Mouse (Mus musculus) liver, embryonic 14.5 days (tissue): ENCODE data around the gene B130006D01Rik.
A peak's percentile ranks its signal among the peaks of the same experiment; 100 is the strongest.

ENCODE experiments used
- CTCF ChIP-seq: IDR thresholded peaks from 2 replicates; pipeline ENCODE4 v1.5.1; 2016; ENCODE audit warnings: antibody characterized with exemption, low read depth, control low read depth
- EP300 ChIP-seq: IDR thresholded peaks from 2 replicates; pipeline ENCODE4 v1.6.1; 2016; ENCODE audit warnings: antibody characterized with exemption, low read depth

GRCm38 (mm10) chr11:95712563-95713224 is 10.7 kb upstream of the B130006D01Rik start, which contains the start of gene Zfp652:
- TF ChIP-seq CTCF (no peak), EP300 (0 out of 2 replicates have a peak, but pooled peaks have one; percentile 31)
